Mouse (Mus musculus) forebrain, embryonic 15.5 days (tissue): ENCODE data around the gene H1foo. TPM values are rescaled to one million over a fixed set of nuclear protein-coding genes. Genes with fewer than 3 reads are reported as not detected.

Source experiments
- ATAC-seq: fragments of 200-750 bp; cut with Nextera tagmentation; replicated peaks from 2 replicates; pipeline ENCODE4 v1.8.0; 2017; ENCODE audit warnings: mild to moderate bottlenecking, moderate TSS enrichment, moderate library complexity
- H3K27ac ChIP-seq: fragments of 300-500 bp; sonication (generic); replicated peaks from 2 replicates; pipeline ENCODE4 v1.5.1; 2015; ENCODE audit warnings: mild to moderate bottlenecking, inconsistent platforms
- H3K27me3 ChIP-seq: fragments of 300-500 bp; sonication (generic); 2 replicates; pipeline ENCODE4 v1.6.1; 2015; ENCODE audit warnings: inconsistent platforms
- H3K36me3 ChIP-seq: fragments of 300-500 bp; sonication (generic); 2 replicates; pipeline ENCODE4 v1.6.1; 2015; ENCODE audit warnings: mild to moderate bottlenecking, inconsistent platforms
- H3K4me1 ChIP-seq: fragments of 300-500 bp; sonication (generic); 2 replicates; pipeline ENCODE4 v1.6.1; 2015; ENCODE audit warnings: inconsistent platforms
- H3K4me2 ChIP-seq: fragments of 300-500 bp; sonication (generic); replicated peaks from 2 replicates; pipeline ENCODE4 v1.6.1; 2015; ENCODE audit warnings: mild to moderate bottlenecking, inconsistent platforms
- H3K4me3 ChIP-seq: fragments of 300-500 bp; sonication (generic); 2 replicates; pipeline ENCODE4 v1.5.1; 2015; ENCODE audit warnings: mild to moderate bottlenecking, inconsistent platforms
- H3K9ac ChIP-seq: fragments of 300-500 bp; sonication (generic); replicated peaks from 2 replicates; pipeline ENCODE4 v1.6.1; 2015; ENCODE audit warnings: mild to moderate bottlenecking, inconsistent platforms
- H3K9me3 ChIP-seq: fragments of 300-500 bp; sonication (generic); 2 replicates; pipeline ENCODE4 v1.6.1; 2016; ENCODE audit warnings: inconsistent platforms
- WGBS: fragments of 180-500 bp; shearing (Covaris S2); methylation state at CpG from one replicate; pipeline ENCODE4 v1.1.7; 2015; ENCODE audit warnings: mixed read lengths; 5-methylcytosine and 5-hydroxymethylcytosine counted together
- polyA plus RNA-seq: library from polyadenylated mRNA; unstranded; fragments of >200 nt; fragmentation: Nextera tagmentation; extraction: Ambion mirVana; gene quantifications from 2 replicates; pipeline ENCODE4 v1.2.1, GENCODE M21; 2015

Gene H1foo
- polyA plus RNA-seq, 1 experiment from 2014 or later = not detected

- Histone ChIP-seq H3K9me3 (no peaks in the 10 kb centered on the region), H3K9ac (no peak overlapping the region), H3K36me3 (no peaks in the 10 kb centered on the region), H3K4me2 (no peak overlapping the region), H3K4me3 (no peak overlapping the region), H3K4me1 (peaks cover 32% of the 10 kb centered on the region), H3K27me3 (no peaks in the 10 kb centered on the region), H3K27ac (no peak overlapping the region)
- ATAC-seq = no peak
- 71% methylated on average over 5 of the region's 5 CpGs for WGBS
These were observed 14.7 kb upstream of the H1foo start for GRCm38 (mm10) chr6:115930018-115930417.

GRCm38 (mm10) chr6:115931639-115932038 is 13.1 kb upstream of the H1foo start, which contains the start of gene Rho:
Rho (plus strand) TSS chr6:115931748.
- H3K4me3 ChIP-seq = no peak within 1 kb of the TSS
- H3K4me1 ChIP-seq = peaks cover 18% of the 10 kb centered on the region
- no peaks in the 10 kb centered on the region for H3K9me3 ChIP-seq
- no peak within 1 kb of the TSS for H3K4me2 ChIP-seq
- no peak within 1 kb of the TSS for H3K27ac ChIP-seq
- no peak for ATAC-seq
- WGBS = 90% methylated on average over 14 of the region's 14 CpGs
- H3K9ac ChIP-seq = no peak within 1 kb of the TSS
- H3K36me3 ChIP-seq = no peaks in the 10 kb centered on the region
- no peaks in the 10 kb centered on the region for H3K27me3 ChIP-seq

GRCm38 (mm10) chr6:115932391-115932790 is 12.3 kb upstream of the H1foo start:
- no peak overlapping the region for H3K4me2 ChIP-seq
- 95% methylated on average over 3 of the region's 3 CpGs for WGBS
- peaks cover 11% of the 10 kb centered on the region for H3K4me1 ChIP-seq
- no peak overlapping the region for H3K27ac ChIP-seq
- H3K9ac ChIP-seq = no peak overlapping the region
- no peak for ATAC-seq
- no peaks in the 10 kb centered on the region for H3K9me3 ChIP-seq
- H3K4me3 ChIP-seq = no peak overlapping the region
- no peaks in the 10 kb centered on the region for H3K36me3 ChIP-seq
- no peaks in the 10 kb centered on the region for H3K27me3 ChIP-seq

GRCm38 (mm10) chr6:115935544-115935943 is 9.2 kb upstream of the H1foo start:
- H3K4me1 ChIP-seq = no peaks in the 10 kb centered on the region
- H3K4me3 ChIP-seq = no peak overlapping the region
- ATAC-seq = no peak
- no peak overlapping the region for H3K27ac ChIP-seq
- H3K9me3 ChIP-seq = no peaks in the 10 kb centered on the region
- no peak overlapping the region for H3K4me2 ChIP-seq
- H3K36me3 ChIP-seq = no peaks in the 10 kb centered on the region
- H3K27me3 ChIP-seq = no peaks in the 10 kb centered on the region
- no peak overlapping the region for H3K9ac ChIP-seq
- WGBS = 76% methylated on average over 8 of the region's 8 CpGs

- Histone ChIP-seq H3K27me3 (no peaks in the 10 kb centered on the region), H3K4me1 (peaks cover 3% of the 10 kb centered on the region; the same call in 1 of the 2 replicates), H3K4me3 (no peak overlapping the region), H3K36me3 (no peaks in the 10 kb centered on the region), H3K9me3 (no peaks in the 10 kb centered on the region), H3K9ac (no peak overlapping the region), H3K27ac (no peak overlapping the region), H3K4me2 (no peak overlapping the region)
- no peak for ATAC-seq
- 95% methylated on average over 2 of the region's 2 CpGs for WGBS
These were observed 6.7 kb upstream of the H1foo start for GRCm38 (mm10) chr6:115938011-115938410.

GRCm38 (mm10) chr6:115938798-115939197 is 5.9 kb upstream of the H1foo start:
- H3K4me2 ChIP-seq = no peak overlapping the region
- no peak overlapping the region for H3K4me3 ChIP-seq
- H3K9me3 ChIP-seq = no peaks in the 10 kb centered on the region
- H3K9ac ChIP-seq = no peak overlapping the region
- ATAC-seq = no peak
- peaks cover 3% of the 10 kb centered on the region; the same call in 1 of the 2 replicates for H3K4me1 ChIP-seq
- no peak overlapping the region for H3K27ac ChIP-seq
- 70% methylated on average over 1 of the region's 1 CpGs for WGBS
- no peaks in the 10 kb centered on the region for H3K36me3 ChIP-seq
- no peaks in the 10 kb centered on the region for H3K27me3 ChIP-seq

- Histone ChIP-seq H3K4me3 (no peak overlapping the region), H3K36me3 (no peaks in the 10 kb centered on the region), H3K27ac (no peak overlapping the region), H3K9me3 (no peaks in the 10 kb centered on the region), H3K9ac (no peak overlapping the region), H3K4me1 (peaks cover 3% of the 10 kb centered on the region; the same call in 1 of the 2 replicates), H3K27me3 (no peaks in the 10 kb centered on the region), H3K4me2 (no peak overlapping the region)
- 76% methylated on average over 1 of the region's 1 CpGs for WGBS
- no peak for ATAC-seq
These were observed 4.1 kb upstream of the H1foo start for GRCm38 (mm10) chr6:115940603-115941002.

- Histone ChIP-seq H3K27ac (no peak overlapping the region), H3K4me2 (no peak overlapping the region), H3K4me3 (no peak overlapping the region), H3K27me3 (no peaks in the 10 kb centered on the region), H3K36me3 (no peaks in the 10 kb centered on the region), H3K9me3 (no peaks in the 10 kb centered on the region), H3K9ac (no peak overlapping the region), H3K4me1 (peaks cover 5% of the 10 kb centered on the region; the same call in 1 of the 2 replicates)
- 16% methylated on average over 10 of the region's 12 CpGs for WGBS
- ATAC-seq = no peak
These were observed 3.6 kb upstream of the H1foo start for GRCm38 (mm10) chr6:115941128-115941527.

GRCm38 (mm10) chr6:115943498-115944427 is 975 bp upstream of the H1foo start:
- Histone ChIP-seq H3K27ac (no peak overlapping the region), H3K4me3 (no peak overlapping the region), H3K27me3 (no peaks in the 10 kb centered on the region), H3K4me1 (peaks cover 11% of the 10 kb centered on the region; the same call in 1 of the 2 replicates), H3K9ac (no peak overlapping the region), H3K4me2 (no peak overlapping the region), H3K36me3 (no peaks in the 10 kb centered on the region), H3K9me3 (no peaks in the 10 kb centered on the region)
- ATAC-seq = no peak
- WGBS = 82% methylated on average over 9 of the region's 9 CpGs

GRCm38 (mm10) chr6:115945633-115946032 is 895 bp downstream of the H1foo start:
- peaks cover 11% of the 10 kb centered on the region; the same call in 1 of the 2 replicates for H3K4me1 ChIP-seq
- no peaks in the 10 kb centered on the region for H3K27me3 ChIP-seq
- H3K9me3 ChIP-seq = no peaks in the 10 kb centered on the region
- H3K4me2 ChIP-seq = no peak overlapping the region
- no peak overlapping the region for H3K27ac ChIP-seq
- H3K4me3 ChIP-seq = no peak overlapping the region
- WGBS = 89% methylated on average over 8 of the region's 8 CpGs
- H3K9ac ChIP-seq = no peak overlapping the region
- ATAC-seq = no peak
- no peaks in the 10 kb centered on the region for H3K36me3 ChIP-seq

- no peak overlapping the region for H3K4me3 ChIP-seq
- no peaks in the 10 kb centered on the region for H3K9me3 ChIP-seq
- H3K36me3 ChIP-seq = no peaks in the 10 kb centered on the region
- ATAC-seq = 0 out of 2 replicates have a peak, but pooled peaks have one; percentile 46
- no peak overlapping the region for H3K27ac ChIP-seq
- 45% methylated on average over 6 of the region's 6 CpGs for WGBS
- no peak overlapping the region for H3K9ac ChIP-seq
- no peak overlapping the region for H3K4me2 ChIP-seq
- H3K4me1 ChIP-seq = peaks cover 11% of the 10 kb centered on the region; the same call in 1 of the 2 replicates
- H3K27me3 ChIP-seq = no peaks in the 10 kb centered on the region
These were observed 1.7 kb downstream of the H1foo start for GRCm38 (mm10) chr6:115946389-115946788.

- H3K4me1 ChIP-seq = peaks cover 44% of the 10 kb centered on the region
- H3K27me3 ChIP-seq = no peaks in the 10 kb centered on the region
- no peaks in the 10 kb centered on the region for H3K36me3 ChIP-seq
- H3K9ac ChIP-seq = no peak overlapping the region
- H3K4me3 ChIP-seq = no peak overlapping the region
- no peak overlapping the region for H3K4me2 ChIP-seq
- no peak overlapping the region for H3K27ac ChIP-seq
- no peak for ATAC-seq
- no peaks in the 10 kb centered on the region for H3K9me3 ChIP-seq
- 69% methylated on average over 9 of the region's 9 CpGs for WGBS
These were observed 9.9 kb downstream of the H1foo start for GRCm38 (mm10) chr6:115954506-115955074.
